Mouse (Mus musculus) midbrain, embryonic 14.5 days (tissue): ENCODE data around the gene Fam166a. TPM values are rescaled to one million over a fixed set of nuclear protein-coding genes. Genes with fewer than 3 reads are reported as not detected.

Source experiments
- ATAC-seq: fragments of 200-750 bp; cut with Nextera tagmentation; 2 replicates; pipeline ENCODE4 v1.8.0; 2017; ENCODE audit warnings: moderate number of reproducible peaks, moderate library complexity; ENCODE audit not compliant: low FRiP score, low TSS enrichment
- DNase-seq: peaks from one replicate; pipeline ENCODE4 v3.0.0-alpha.2; 2015
- H3K27ac ChIP-seq: fragments of 300-500 bp; sonication (generic); replicated peaks from 2 replicates; pipeline ENCODE4 v1.5.1; 2014; ENCODE audit warnings: mild to moderate bottlenecking, low read depth, low read length, moderate library complexity
- H3K27me3 ChIP-seq: fragments of 300-500 bp; sonication (generic); 2 replicates; pipeline ENCODE4 v1.6.1; 2014; ENCODE audit warnings: low read length, control low read depth, mixed read lengths; ENCODE audit not compliant: control insufficient read depth, insufficient read depth
- H3K36me3 ChIP-seq: fragments of 300-500 bp; sonication (generic); 2 replicates; pipeline ENCODE4 v1.6.1; 2014; ENCODE audit warnings: low read length, control low read depth; ENCODE audit not compliant: control insufficient read depth, insufficient read depth
- H3K4me1 ChIP-seq: fragments of 300-500 bp; sonication (generic); 2 replicates; pipeline ENCODE4 v1.6.1; 2014; ENCODE audit warnings: mild to moderate bottlenecking, antibody characterized with exemption, low read length, control low read depth; ENCODE audit not compliant: control insufficient read depth, insufficient read depth
- H3K4me2 ChIP-seq: fragments of 300-500 bp; sonication (generic); 2 replicates; pipeline ENCODE4 v1.6.1; 2014; ENCODE audit warnings: mild to moderate bottlenecking, low read length, moderate library complexity
- H3K4me3 ChIP-seq: fragments of 300-500 bp; sonication (generic); replicated peaks from 2 replicates; pipeline ENCODE4 v1.5.1; 2014; ENCODE audit warnings: low read depth, low read length
- H3K9ac ChIP-seq: fragments of 300-500 bp; sonication (generic); replicated peaks from 2 replicates; pipeline ENCODE4 v1.6.1; 2014; ENCODE audit warnings: mild to moderate bottlenecking, low read length, moderate library complexity
- H3K9me3 ChIP-seq: fragments of 300-500 bp; sonication (generic); 2 replicates; pipeline ENCODE4 v1.6.1; 2016; ENCODE audit warnings: low read length, control low read depth, mixed read lengths; ENCODE audit not compliant: control insufficient read depth
- WGBS: fragments of 180-500 bp; shearing (Covaris S2); extraction: QIAGEN DNeasy Blood & Tissue Kit; methylation state at CpG from one replicate; pipeline ENCODE4 v1.1.7; 2014; 5-methylcytosine and 5-hydroxymethylcytosine counted together
- polyA plus RNA-seq: library from polyadenylated mRNA; unstranded; fragments of >200 nt; fragmentation: Nextera tagmentation; extraction: Ambion mirVana; gene quantifications from 2 replicates; pipeline ENCODE4 v1.2.1, GENCODE M21; 2014

The Fam166a gene
- polyA plus RNA-seq, 1 experiment from 2014 or later: not detected

DNA sequence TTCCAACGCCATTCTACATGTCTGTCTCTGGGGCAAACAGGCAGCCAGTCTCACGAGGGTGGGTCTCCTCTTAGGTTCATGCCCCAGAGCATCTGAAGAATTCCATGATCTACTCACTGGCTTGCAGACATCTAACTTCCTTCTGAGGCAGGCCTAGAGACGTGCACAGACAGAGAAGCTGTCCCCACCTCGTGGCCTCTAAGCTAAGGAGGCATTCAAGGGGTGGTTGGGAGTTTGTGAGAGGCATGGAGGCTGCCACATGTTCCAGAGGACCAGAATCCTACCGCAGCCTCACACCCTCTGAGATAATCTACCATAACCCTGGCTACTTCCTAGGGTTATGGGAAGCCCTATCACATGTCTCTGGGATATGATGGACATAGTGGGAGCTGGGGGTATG lies 24.5 kb upstream of the Fam166a start:
- ATAC-seq (no peak), DNase-seq (no peak)
- Histone ChIP-seq H3K27me3 (peaks cover 20% of the 10 kb centered on the region), H3K9ac (no peak overlapping the region), H3K4me3 (no peak overlapping the region), H3K4me1 (no peaks in the 10 kb centered on the region), H3K9me3 (no peaks in the 10 kb centered on the region), H3K27ac (no peak overlapping the region), H3K36me3 (peaks cover 11% of the 10 kb centered on the region), H3K4me2 (no peak overlapping the region)
- 76% methylated on average over 5 of the region's 5 CpGs for WGBS

DNA sequence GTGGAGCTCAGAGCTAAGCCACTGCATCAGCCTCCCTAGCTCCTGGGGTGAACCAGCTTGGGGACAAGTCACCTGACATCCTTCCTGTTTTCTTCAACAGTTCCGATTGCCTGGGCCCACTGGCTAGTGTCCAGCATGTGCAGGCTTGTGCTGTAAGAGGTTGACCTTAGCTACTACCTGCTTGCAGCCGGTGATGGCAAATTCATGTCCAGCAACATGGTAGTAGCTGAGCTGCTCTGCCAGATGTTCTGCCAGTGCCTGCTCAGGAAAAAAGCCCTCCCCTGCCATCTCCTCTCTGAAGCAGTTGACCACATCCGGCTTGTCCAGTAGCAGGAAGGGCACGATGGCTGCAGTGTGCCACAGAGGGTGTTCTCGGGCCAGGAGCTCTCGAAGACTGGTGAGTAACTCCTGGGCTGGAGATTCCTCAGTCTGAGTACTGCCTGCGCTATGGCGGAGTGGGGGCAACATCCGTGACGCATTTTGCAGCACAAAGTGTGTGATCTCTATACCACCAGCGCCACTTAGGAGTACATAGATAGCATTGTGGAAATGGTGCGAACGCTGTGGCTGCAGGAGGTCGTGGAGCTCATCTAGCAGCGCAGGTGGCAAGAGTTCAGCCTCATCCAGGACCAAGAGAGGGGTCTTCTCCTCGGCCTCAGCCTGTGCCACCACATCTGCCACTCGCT lies 23.9 kb upstream of the Fam166a start:
- WGBS: 86% methylated on average over 17 of the region's 17 CpGs
- Histone ChIP-seq H3K27ac (no peak overlapping the region), H3K27me3 (peaks cover 20% of the 10 kb centered on the region), H3K4me1 (no peaks in the 10 kb centered on the region), H3K4me3 (no peak overlapping the region), H3K9me3 (no peaks in the 10 kb centered on the region), H3K4me2 (no peak overlapping the region), H3K9ac (no peak overlapping the region), H3K36me3 (peaks cover 16% of the 10 kb centered on the region)
- ATAC-seq: no peak
- DNase-seq: no peak

DNA sequence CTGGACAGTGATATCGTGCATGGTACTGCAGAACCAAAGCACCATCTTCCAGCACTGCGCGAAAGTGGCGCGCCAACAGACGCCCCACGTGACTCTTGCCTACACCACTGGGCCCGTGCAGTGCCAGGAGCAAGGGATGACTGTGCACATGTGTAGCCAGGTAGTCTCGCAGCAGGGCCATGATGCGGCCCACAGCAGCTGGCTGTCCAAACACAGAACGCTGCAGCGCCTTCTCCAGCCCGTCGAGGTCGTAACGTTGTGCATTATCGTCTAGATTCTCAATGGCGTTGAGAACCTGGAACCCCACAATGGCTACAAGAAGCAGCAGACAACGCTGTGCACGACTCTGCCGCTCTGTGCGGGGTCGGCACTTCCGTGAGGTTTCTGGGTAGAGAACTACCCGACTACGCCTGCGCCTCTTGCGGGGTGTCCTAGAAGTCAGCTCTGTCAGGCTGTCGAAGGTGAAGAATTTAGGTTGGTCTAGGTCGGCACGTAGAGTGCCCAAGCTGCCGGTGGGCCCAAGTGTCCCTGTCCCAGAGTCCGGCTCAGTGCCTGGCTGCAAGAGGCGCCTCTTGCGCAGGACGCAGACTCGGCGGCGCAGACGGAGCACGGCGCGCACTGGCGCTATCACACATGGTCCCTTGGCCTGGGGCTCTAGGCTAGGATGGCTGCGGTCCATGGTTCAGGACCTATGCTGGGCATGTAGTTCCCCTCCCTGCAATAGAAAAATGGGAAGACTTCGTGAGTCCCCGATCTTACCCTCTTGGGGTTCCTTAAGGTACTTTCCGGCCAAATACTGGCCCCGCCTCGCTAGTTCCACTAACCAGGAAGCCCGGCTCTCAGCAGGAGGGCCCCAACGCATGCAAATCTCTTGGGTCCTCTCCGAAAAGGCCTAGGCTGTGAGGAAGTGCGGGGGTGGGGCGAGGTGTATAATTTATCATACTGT lies 23.1 kb upstream of the Fam166a start:
- Histone ChIP-seq H3K36me3 (peaks cover 24% of the 10 kb centered on the region), H3K9me3 (no peaks in the 10 kb centered on the region), H3K9ac (no peak overlapping the region), H3K27ac (no peak overlapping the region), H3K4me3 (0 out of 2 replicates have a peak overlapping the region, but pooled peaks have one; percentile 5), H3K4me1 (no peaks in the 10 kb centered on the region), H3K4me2 (0 out of 2 replicates have a peak overlapping the region, but pooled peaks have one; percentile 4), H3K27me3 (peaks cover 20% of the 10 kb centered on the region)
- ATAC-seq: no peak
- no peak for DNase-seq
- 20% methylated on average over 55 of the region's 55 CpGs for WGBS

- 0 out of 2 replicates have a peak within 1 kb of the TSS, but pooled peaks have one; percentile 4 for H3K4me2 ChIP-seq
- H3K27ac ChIP-seq: no peak within 1 kb of the TSS
- H3K4me1 ChIP-seq: no peaks in the 10 kb centered on the region
- WGBS: 15% methylated on average over 8 of the region's 8 CpGs
- H3K9ac ChIP-seq: no peak within 1 kb of the TSS
- H3K4me3 ChIP-seq: 0 out of 2 replicates have a peak within 1 kb of the TSS, but pooled peaks have one; percentile 5
- no peak for DNase-seq
- H3K27me3 ChIP-seq: peaks cover 20% of the 10 kb centered on the region
- H3K36me3 ChIP-seq: peaks cover 33% of the 10 kb centered on the region
- H3K9me3 ChIP-seq: no peaks in the 10 kb centered on the region
- ATAC-seq: no peak
Observed at GRCm38 (mm10) chr2:25196172-25196954, 22.2 kb upstream of the Fam166a start, which contains the start of gene Tor4a. Tor4a (minus strand) TSS chr2:25196886.

- Histone ChIP-seq H3K27me3 (peaks cover 20% of the 10 kb centered on the region), H3K4me2 (no peak overlapping the region), H3K9ac (no peak overlapping the region), H3K27ac (no peak overlapping the region), H3K4me1 (no peaks in the 10 kb centered on the region), H3K36me3 (peaks cover 41% of the 10 kb centered on the region), H3K4me3 (no peak overlapping the region), H3K9me3 (no peaks in the 10 kb centered on the region)
- DNase-seq (no peak), ATAC-seq (no peak)
- WGBS: 32% methylated on average over 2 of the region's 2 CpGs
Observed at GRCm38 (mm10) chr2:25197191-25197590, 21.4 kb upstream of the Fam166a start.

GRCm38 (mm10) chr2:25197946-25198345 lies 20.6 kb upstream of the Fam166a start:
- Histone ChIP-seq H3K4me2 (no peak overlapping the region), H3K9ac (no peak overlapping the region), H3K4me3 (no peak overlapping the region), H3K9me3 (no peaks in the 10 kb centered on the region), H3K27me3 (peaks cover 20% of the 10 kb centered on the region), H3K4me1 (no peaks in the 10 kb centered on the region), H3K27ac (no peak overlapping the region), H3K36me3 (peaks cover 49% of the 10 kb centered on the region)
- DNase-seq (no peak), ATAC-seq (no peak)

GRCm38 (mm10) chr2:25200631-25201030 lies 17.9 kb upstream of the Fam166a start:
- WGBS: 91% methylated on average over 2 of the region's 2 CpGs
- Histone ChIP-seq H3K27me3 (peaks cover 13% of the 10 kb centered on the region), H3K4me3 (no peak overlapping the region), H3K4me2 (no peak overlapping the region), H3K9me3 (no peaks in the 10 kb centered on the region), H3K9ac (no peak overlapping the region), H3K27ac (no peak overlapping the region), H3K4me1 (no peaks in the 10 kb centered on the region), H3K36me3 (peaks cover 76% of the 10 kb centered on the region)
- no peak for ATAC-seq
- DNase-seq: no peak

DNA sequence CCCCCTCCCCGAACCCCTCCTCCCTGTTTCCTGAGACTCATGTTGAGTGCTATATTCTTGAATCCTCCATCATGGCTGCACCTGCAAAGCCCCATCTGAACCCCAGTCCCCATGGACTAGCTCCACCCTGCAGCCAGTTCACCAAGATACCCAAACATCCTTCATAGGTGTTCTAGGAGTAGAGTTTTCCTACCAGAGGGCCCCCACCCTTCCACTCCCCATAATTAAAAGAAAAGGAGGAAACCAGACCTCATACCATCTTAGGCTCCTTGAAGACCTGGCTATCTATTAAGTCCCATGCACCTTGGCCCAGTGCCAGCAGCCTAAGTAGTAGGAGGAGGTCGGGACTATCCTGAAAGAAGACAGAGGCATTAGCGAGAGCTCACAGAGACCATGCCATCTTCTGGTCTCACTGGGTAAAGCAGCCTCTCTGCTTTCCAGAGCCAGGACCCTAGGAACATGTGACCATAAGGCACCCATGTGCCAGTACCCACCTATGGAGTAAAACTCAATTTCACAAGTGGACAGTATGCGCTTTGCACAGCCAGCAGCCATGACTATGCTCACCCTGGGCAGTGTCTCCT lies 14.8 kb upstream of the Fam166a start:
- Histone ChIP-seq H3K4me2 (no peak overlapping the region), H3K36me3 (peaks cover 93% of the 10 kb centered on the region), H3K4me1 (0 out of 2 replicates have a peak, but pooled peaks cover 6% of the 10 kb centered on the region), H3K27me3 (no peaks in the 10 kb centered on the region), H3K4me3 (no peak overlapping the region), H3K9me3 (no peaks in the 10 kb centered on the region), H3K9ac (no peak overlapping the region), H3K27ac (no peak overlapping the region)
- peak; percentile 24 for DNase-seq
- no peak for ATAC-seq
- WGBS: 61% methylated on average over 4 of the region's 4 CpGs
